Mouse (Mus musculus) frontal cortex, adult 2 months (tissue): Measurements from ENCODE around the gene Ydjc. TPM values are rescaled to one million over a fixed set of nuclear protein-coding genes. Genes with fewer than 3 reads are reported as not detected.
A peak's percentile ranks its signal among the peaks of the same experiment; 100 is the strongest.

Experiments used
- DNase-seq, 2 experiments: peaks; one replicate each; pipeline ENCODE4 v3.0.0; 2022; ENCODE audit warnings: low spot score in 1 of 2; ENCODE audit errors: extremely low spot score in 1 of 2
- polyA plus RNA-seq: library from polyadenylated mRNA; depleted of rRNA; stranded (reverse); fragments of >200 nt; gene quantifications from 2 replicates; pipeline ENCODE4 v1.2.3, GENCODE M21; 2012; rRNA removed

Gene Ydjc
- polyA plus RNA-seq, 1 experiment: 29.9 TPM

DNA sequence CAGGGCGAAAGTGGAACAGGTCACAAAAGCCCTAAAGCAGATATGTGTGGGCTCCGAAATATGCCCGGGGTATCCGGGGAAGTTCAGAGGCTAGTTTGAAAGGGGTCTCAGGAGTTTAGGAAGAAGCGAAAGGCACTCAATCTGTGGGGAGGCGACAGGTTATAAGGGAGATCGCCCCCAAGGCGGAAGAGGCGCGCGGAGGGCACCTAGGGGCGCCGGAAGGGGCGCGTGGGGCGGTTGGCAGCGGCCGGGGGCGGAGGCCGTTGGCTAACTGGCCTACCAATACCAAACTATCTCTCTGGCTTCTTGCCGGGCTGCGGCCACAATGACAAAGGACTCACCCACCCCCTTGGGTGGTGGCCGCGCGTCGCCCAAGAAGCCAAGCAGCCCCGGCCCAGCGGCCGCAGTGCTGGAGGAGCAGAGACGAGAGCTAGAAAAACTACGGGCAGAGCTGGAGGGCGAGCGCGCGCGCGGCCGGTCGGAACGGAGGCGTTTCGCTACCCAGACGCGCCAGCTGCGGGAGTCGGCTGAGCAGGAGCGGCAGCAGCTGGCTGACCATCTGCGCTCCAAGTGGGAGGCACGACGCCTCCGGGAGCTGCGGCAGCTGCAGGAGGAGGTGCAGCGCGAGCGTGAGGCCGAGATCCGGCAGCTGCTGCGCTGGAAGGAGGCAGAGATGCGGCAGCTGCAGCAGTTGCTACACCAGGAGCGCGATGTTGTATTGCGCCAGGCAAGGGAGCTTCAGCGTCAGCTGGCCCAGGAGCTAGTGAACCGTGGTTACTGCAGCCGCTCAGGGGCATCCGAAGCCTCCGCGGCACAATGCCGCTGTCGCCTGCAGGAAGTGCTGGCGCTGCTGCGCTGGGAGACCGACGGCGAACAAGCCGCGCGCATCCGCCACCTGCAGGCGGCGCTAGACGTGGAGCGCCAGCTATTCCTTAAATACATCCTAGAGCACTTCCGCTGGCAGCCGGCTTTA lies 64.3 kb downstream of the Ydjc start, which contains the start of gene Rimbp3:
TSS of gene Rimbp3 (plus strand) at position 215 of the 973 bp plus-strand sequence.
- DNase-seq: peak; percentile 46 to 86

DNA sequence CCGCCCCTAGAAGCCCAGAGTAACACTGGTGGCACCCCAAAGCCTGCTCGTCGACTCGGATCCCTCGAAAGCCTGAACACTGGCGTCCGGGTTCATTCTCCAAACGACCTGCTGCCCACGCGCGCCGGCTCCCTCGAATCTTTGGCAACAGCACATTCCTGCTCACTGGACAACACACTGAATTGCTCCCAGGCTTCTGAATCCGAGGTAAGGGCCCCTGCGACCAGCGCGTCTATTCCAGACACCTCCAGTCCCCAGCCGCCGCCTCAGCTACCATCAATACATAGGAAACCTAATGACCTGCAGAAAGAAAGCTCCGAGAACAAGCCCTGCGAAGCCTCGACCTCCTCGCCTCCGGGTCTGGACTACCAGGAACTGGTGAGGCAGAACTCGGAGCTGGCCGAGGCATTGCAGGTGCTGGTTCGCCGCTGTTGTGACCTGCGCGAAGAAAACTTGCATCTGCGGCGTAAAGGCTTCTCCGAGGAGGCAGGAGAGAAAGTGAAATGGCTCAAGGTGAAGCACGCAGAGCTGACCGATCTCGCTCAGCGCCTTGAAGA lies 65.1 kb downstream of the Ydjc start:
- DNase-seq: no peak

Other genes starting within 250 kb of the Ydjc start
- gene Ppm1f, start 248.2 kb upstream of the Ydjc start, polyA plus RNA-seq: 36.1 and 40.4 TPM in 2 replicates
- 360 and 370 TPM in 2 replicates for gene Mapk1, start 161.2 kb upstream of the Ydjc start, polyA plus RNA-seq
- gene Ypel1, start 74.9 kb upstream of the Ydjc start, polyA plus RNA-seq: 29.2 and 37.4 TPM in 2 replicates
- gene Ppil2, start 33.4 kb upstream of the Ydjc start, polyA plus RNA-seq: 99.6 and 110 TPM in 2 replicates
- gene 2610318N02Rik, start 19.5 kb upstream of the Ydjc start, polyA plus RNA-seq: 4.8 and 5.2 TPM in 2 replicates
- 17.8 and 22.2 TPM in 2 replicates for gene Sdf2l1, start 12.2 kb upstream of the Ydjc start, polyA plus RNA-seq
- gene Ccdc116, start 2.6 kb downstream of the Ydjc start, polyA plus RNA-seq: 5.0 and 5.1 TPM in 2 replicates
- 131 and 136 TPM in 2 replicates for gene Ube2l3, start 58.0 kb downstream of the Ydjc start, polyA plus RNA-seq
- gene Rimbp3, start 64.0 kb downstream of the Ydjc start, polyA plus RNA-seq: 0.69 and 0.96 TPM in 2 replicates
- gene Hic2, start 89.0 kb downstream of the Ydjc start, polyA plus RNA-seq: 5.8 and 6.1 TPM in 2 replicates
- 338 and 351 TPM in 2 replicates for gene Tmem191c, start 131.5 kb downstream of the Ydjc start, polyA plus RNA-seq
- 2.1 and 4.0 TPM in 2 replicates for gene Serpind1, start 186.8 kb downstream of the Ydjc start, polyA plus RNA-seq